In genomic region chr13:44394016-44394415, GRCm38 (mm10) we compare ENCODE assay signal across 17 mouse cellular contexts.
"Had no signal": no experiment of that assay in that cellular context is flagged by ENCODE, and none has a peak within 500 bp of the region (broad histone marks: within the 10 kb centered on the region; RNA-seq: fewer than 3 reads in every experiment).

No protein-coding gene starts in this region.

- H3K4me1 ChIP-seq: neural tube, embryonic 13.5 days had no signal

- DNase-seq: lung, adult 18-20 months; lung, embryonic 14.5 days; lung, postnatal 10 days; lung, postnatal 4 days; midbrain, embryonic 14.5 days; retina, postnatal 1 day; right cerebral cortex, adult 18-20 months; right cerebral cortex, postnatal 25 days; right cerebral cortex, postnatal 4 days; spleen, adult 18-20 months; thymus, adult 18-20 months; thymus, postnatal 14 days; thymus, postnatal 36 days had no signal

- H3K27me3 ChIP-seq: neural tube, embryonic 13.5 days; neural tube, embryonic 15.5 days had no signal

- H3K27ac ChIP-seq: neural tube, embryonic 13.5 days; neural tube, embryonic 15.5 days had no signal

- H3K4me3 ChIP-seq: myocyte; neural tube, embryonic 13.5 days; neural tube, embryonic 15.5 days had no signal

- ATAC-seq: midbrain, embryonic 16.5 days had no signal
